Mouse (Mus musculus): ENCODE measurements around the gene Nkain2.

Gene Nkain2

DNA sequence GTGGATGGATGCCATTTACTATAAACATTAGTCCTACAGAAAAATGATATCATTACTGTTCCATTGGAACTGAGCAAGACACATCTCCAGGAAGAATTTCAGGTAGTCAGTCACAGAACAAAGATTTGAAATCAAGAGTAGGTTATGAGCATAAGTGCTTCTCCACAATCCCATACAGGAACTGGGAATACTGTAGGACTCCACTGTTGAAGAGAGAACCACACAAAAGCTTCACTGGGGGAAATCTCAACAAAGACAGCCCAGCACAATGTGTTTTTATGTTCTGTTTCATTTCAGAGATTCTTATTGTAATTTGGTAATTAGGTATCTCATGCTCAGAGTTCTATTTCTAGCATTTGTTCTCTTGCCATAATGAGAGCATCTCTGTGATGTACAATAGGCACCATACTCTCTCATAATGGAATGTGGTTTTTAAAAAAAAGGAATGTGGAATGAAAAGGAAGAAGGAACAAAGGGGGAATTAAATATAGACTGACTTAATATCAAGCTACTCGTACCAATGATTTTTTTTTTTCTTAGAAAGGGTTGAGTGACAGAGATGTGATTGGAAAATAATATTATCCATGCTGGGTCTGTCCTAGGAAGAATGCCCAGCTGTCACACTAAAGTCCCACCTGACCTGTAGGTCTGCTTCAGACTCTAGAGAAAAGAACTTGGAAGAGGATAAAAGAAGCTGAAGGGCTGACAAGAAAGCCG, 313.5 kb downstream of the Nkain2 start:
- no peak for DNase-seq (ENCODE audit: low spot score)

GRCm38 (mm10) chr10:32557673-32558072, 332.6 kb downstream of the Nkain2 start:
- DNase-seq (ENCODE audit: low spot score), result no peak

- DNase-seq (ENCODE audit: low spot score), result no peak
Measured at GRCm38 (mm10) chr10:32536057-32536456, 354.2 kb downstream of the Nkain2 start.

- DNase-seq (ENCODE audit: low spot score), result no peak
Measured at GRCm38 (mm10) chr10:32510821-32511220, 379.4 kb downstream of the Nkain2 start.

GRCm38 (mm10) chr10:32494591-32495182, 395.6 kb downstream of the Nkain2 start:
- DNase-seq (ENCODE audit: low spot score), result no peak

DNA sequence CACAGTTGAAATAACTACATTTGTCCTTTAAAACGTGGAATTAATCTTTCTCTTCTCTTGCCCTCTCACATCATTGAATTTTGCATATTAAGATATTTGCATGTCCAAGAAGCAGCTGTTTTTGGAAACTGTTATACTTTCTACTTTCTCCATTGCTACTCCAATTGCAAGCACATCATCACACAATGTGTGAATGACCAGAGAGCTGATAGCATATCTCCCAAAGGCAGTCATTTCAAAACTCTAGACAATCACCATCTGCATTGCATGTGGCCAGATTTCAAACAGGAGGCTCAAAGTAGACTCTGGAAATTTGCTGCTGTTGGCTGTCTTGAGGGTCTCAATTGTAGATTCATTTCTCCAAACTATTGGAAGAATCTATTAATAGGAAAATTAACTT, 396.7 kb downstream of the Nkain2 start:
- no peak for DNase-seq (ENCODE audit: low spot score)

- no peak for DNase-seq (ENCODE audit: low spot score)
Measured at GRCm38 (mm10) chr10:32462726-32463125, 427.5 kb downstream of the Nkain2 start.

GRCm38 (mm10) chr10:32439932-32440519, 450.2 kb downstream of the Nkain2 start:
- DNase-seq (ENCODE audit: low spot score), result no peak

GRCm38 (mm10) chr10:32414228-32414627, 476.0 kb downstream of the Nkain2 start:
- DNase-seq (ENCODE audit: low spot score), result no peak

GRCm38 (mm10) chr10:32411331-32411730, 478.9 kb downstream of the Nkain2 start:
- DNase-seq (ENCODE audit: low spot score), result no peak

- DNase-seq (ENCODE audit: low spot score), result no peak
Measured at GRCm38 (mm10) chr10:32400961-32401360, 489.3 kb downstream of the Nkain2 start.

DNA sequence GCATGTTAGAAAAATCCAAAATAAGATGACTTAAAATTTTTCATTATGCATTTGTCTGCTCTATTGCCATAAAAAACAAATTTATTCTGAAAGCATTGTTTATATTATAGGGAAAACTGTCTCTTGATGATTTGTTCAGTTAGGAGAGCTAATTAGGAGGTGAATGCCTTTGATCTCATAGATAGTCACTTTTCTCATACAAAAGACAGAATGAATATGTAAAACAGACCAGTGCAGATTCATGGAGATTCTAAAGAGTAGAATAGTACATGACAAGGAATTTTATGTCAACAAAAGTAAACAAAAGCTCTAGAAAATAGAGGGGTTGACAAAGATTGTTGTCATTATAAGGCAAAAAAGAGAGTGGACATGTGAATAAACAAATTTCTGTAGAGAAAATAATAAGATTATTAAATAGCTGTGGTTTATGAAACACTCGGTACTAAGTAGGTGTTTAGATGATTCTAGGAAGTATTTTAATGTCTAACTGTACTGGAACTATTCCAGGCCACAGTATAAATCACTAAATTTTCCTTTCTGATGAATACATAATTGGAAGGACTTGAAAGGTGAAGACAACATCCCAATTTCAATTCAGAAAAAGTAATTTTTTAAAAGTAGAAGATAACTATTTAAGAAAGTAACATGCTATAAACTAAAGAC, 496.3 kb downstream of the Nkain2 start:
- DNase-seq (ENCODE audit: low spot score), result no peak

GRCm38 (mm10) chr10:32393326-32393725, 496.9 kb downstream of the Nkain2 start:
- no peak for DNase-seq (ENCODE audit: low spot score)

DNA sequence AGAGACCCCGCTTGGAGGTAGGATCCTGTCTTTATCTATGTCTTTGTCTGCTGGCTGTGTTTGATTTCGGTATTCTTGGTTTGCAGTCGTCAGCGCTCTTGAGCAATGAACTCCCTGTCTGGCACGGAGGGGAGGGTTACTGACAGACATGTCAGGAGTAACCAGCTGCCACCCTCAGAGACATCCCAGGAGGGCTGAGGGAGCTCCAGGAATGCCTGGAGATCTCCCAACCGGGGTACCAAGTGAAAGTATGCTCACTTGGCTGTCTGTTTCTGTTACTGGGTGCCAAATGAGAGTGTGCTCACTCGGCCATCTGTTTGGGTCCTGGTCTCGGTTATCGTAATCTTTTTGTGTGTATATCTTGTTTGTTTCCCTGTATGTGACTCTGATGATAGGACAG, 577.5 kb downstream of the Nkain2 start:
- no peak for DNase-seq (ENCODE audit: low spot score)

- no peak for DNase-seq (ENCODE audit: low spot score)
Measured at GRCm38 (mm10) chr10:32301024-32301597, 589.2 kb downstream of the Nkain2 start.

- no peak for DNase-seq (ENCODE audit: low spot score)
Measured at GRCm38 (mm10) chr10:32290487-32290886, 599.8 kb downstream of the Nkain2 start.

GRCm38 (mm10) chr10:32283690-32284089, 606.6 kb downstream of the Nkain2 start:
- no peak for DNase-seq (ENCODE audit: low spot score)

- no peak for DNase-seq (ENCODE audit: low spot score)
Measured at GRCm38 (mm10) chr10:32243266-32243882, 646.9 kb downstream of the Nkain2 start.

DNA sequence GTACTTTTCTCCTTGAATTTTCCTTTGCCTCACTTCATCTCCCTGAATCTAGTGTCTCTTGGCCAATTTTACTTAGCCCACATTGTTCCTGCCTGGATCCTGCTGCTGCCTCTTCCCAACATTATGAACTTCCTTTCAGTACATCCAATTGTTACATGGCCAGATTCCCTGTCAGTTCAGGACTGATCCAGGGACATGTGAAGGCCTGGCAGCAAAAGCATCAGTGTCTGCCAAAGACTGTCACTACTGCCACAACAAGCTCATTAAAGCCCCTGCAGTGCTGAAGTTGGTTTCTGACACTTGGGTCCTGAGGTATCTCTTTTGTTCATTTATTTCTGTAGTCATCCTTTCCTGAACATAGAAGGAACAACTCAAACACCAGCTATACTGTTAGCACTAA, 649.1 kb downstream of the Nkain2 start:
- no peak for DNase-seq (ENCODE audit: low spot score)

DNA sequence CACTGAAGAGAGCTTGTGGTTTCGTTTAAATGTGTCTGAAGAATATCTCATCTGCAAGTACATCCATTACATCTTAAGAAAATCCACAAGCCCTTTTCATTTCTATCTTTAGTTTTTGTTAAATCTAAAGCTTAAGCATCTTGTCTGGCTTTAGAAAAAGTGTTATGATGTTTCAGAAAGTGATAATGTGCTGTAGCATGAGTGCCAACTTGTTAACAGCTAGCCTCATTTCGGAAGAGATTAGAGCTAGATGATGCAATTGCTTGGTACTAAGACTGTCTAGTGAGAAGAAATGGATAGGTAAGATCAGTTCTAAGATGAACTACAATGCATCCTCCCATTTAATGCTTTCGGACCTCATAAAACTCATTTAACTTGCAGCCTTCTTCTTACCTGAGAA, 707.3 kb downstream of the Nkain2 start:
- no peak for DNase-seq (ENCODE audit: low spot score)

DNA sequence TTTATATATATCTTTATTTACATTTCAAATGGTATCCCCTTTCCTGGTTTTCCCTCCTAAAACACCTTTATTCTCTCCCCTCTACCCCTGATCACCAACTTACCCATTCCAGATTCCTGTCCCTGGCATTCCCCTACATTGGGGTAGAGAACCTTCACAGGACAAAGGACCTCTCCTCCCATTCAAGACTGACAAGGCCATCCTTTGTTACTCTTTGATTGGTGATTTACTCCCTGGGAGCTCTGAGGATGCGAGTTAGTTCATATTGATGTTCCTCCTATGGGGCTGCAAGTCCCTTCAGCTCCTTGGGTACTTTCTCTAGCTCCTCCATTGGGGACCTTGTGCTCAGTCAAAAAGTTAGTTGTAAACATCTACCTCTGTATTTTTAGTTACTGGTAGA, 798.9 kb downstream of the Nkain2 start:
- DNase-seq (ENCODE audit: low spot score), result no peak

DNA sequence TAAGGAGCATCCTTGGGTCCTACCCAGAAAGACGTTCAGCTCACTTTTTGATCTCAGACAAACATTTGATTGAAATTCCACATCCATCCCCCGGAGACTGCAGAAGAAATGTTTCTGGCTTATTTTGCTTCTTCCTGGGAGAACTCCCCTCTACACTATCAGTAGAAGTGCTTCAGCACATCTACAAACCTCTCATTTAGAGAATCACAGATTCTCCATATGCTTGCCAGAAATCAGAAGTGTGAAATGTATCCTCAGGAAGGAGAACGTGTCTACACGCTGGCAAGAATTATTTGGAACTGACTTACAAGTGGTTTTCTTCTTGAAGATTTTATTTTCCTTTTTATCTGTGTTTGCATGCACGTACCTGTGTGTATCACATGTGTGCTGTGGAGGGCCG, 829.9 kb downstream of the Nkain2 start:
- no peak for DNase-seq (ENCODE audit: low spot score)

All from testis, postnatal 14 days (tissue).